Mouse (Mus musculus) lung, adult 2 months (tissue): ENCODE measurements around the gene Glcci1. TPM values are rescaled to one million over a fixed set of nuclear protein-coding genes. Genes with fewer than 3 reads are reported as not detected.
"Not testable (repeated sequence)": the region's sequence is repeated elsewhere in the genome, so short reads cannot be mapped to it uniquely, and the experiment has no call there.

Source experiments
- DNase-seq: peaks from one replicate; pipeline ENCODE4 v3.0.0; 2022
- H3K4me1 ChIP-seq: fragments of 200-500 bp; 2 replicates; pipeline ENCODE4 v1.6.1; 2011; ENCODE audit warnings: low read length; ENCODE audit not compliant: control insufficient read depth, insufficient read depth
- H3K4me3 ChIP-seq: fragments of 200-500 bp; replicated peaks from 2 replicates; pipeline ENCODE3; 2011; ENCODE audit warnings: low read depth, mild to moderate bottlenecking, control low read depth, low read length; ENCODE audit errors: extremely low read depth
- CTCF ChIP-seq: fragments of 200-500 bp; IDR thresholded peaks from 2 replicates; pipeline ENCODE4 v1.5.1; 2011; ENCODE audit warnings: mild to moderate bottlenecking, low read length, control low read depth; ENCODE audit not compliant: insufficient read depth
- POLR2A ChIP-seq: fragments of 200-500 bp; IDR thresholded peaks from 2 replicates; pipeline ENCODE4 v1.6.1; 2011; ENCODE audit warnings: low read depth, mild to moderate bottlenecking, control low read depth, low read length, borderline replicate concordance; ENCODE audit errors: extremely low read depth
- WGBS: fragments of 180-500 bp; shearing (Covaris S2); methylation state at CpG from one replicate; pipeline ENCODE4 v1.1.7; 2018; 5-methylcytosine and 5-hydroxymethylcytosine counted together
- polyA plus RNA-seq: library from polyadenylated mRNA; depleted of rRNA; stranded (reverse); fragments of >200 nt; gene quantifications from 2 replicates; pipeline ENCODE4 v1.2.3, GENCODE M21; 2012

Glcci1 gene
- polyA plus RNA-seq, 1 experiment, result 13.0 TPM

DNA sequence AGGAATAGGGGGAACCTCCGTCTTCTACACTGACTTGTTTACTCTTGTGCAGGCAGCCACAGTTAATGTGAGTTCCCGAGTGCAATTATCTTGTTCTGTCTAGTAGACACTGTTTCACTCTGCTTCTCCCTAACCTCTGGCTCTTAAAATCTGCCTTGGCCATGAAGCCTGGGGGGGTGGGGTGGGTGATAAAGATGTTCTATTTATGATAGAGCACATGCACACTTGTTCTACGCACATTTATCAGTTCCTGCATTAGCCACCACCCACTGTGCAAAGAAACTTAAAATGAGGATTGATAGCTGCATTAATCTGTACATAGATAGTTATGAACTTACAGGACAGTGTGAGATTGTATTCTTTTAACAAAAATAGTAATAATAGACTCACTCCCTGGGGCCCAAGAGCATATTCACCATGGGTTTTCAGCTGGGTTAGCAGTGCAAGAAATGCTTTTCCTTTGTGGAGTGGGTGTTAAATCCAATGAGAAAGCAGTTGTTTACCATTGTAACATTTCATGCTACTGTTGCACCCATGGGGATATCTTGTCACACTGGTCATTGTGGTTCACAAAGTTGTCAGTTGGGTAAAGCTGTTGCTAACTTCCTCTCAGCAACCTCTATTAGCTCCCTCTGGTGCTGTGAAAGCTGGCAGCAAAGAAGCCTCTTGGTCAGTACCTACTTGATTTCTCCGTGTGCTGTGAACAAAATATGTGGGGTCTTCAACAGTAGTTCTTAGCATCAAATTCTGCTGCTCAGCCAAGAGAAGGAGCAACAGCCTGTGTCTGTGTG lies 21.9 kb downstream of the Glcci1 start:
- Histone ChIP-seq H3K4me3 (no peak overlapping the region), H3K4me1 (no peaks in the 10 kb centered on the region; the same call in 1 of the 2 replicates)
- no peak for TF ChIP-seq POLR2A
- no peak for TF ChIP-seq CTCF
- 77% methylated on average over 4 of the region's 4 CpGs for WGBS
- DNase-seq, result no peak

DNA sequence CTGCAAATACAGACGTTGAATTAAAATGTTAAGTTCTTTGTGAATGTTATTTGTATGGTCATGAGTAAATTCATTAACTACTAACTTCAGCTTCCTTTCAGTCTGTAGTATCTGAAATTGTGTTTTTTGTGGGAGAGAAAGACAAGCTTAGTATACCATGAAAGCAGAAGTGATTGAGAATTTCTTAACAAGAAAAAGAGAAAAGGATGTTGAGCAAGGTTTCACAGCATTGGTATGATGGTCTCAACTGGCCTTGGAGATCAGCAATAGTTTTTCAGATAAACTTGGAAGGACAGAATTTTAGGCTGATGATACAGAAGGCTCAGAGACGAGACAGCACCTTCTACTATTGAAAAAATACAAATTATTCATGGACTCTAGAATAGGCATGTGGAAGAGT lies 27.5 kb downstream of the Glcci1 start:
- no peak overlapping the region for H3K4me3 ChIP-seq
- WGBS, result 75% methylated on average over 2 of the region's 2 CpGs
- DNase-seq, result no peak
- TF ChIP-seq POLR2A, result no peak
- no peak for TF ChIP-seq CTCF
- H3K4me1 ChIP-seq, result no peaks in the 10 kb centered on the region; the same call in 1 of the 2 replicates

DNA sequence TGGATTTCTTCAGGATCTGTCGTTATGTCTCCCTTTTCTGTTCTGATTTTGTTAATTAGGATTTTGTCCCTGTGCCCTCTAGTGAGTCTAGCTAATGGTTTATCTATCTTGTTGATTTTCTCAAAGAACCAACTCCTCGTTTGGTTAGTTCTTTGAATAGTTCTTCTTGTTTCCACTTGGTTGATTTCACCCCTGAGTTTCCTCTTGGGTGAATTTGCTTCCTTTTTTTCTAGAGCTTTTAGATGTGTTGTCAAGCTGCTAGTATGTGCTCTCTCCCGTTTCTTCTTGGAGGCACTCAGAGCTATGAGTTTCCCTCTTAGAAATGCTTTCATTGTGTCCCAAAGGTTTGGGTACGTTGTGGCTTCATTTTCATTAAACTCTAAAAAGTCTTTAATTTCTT lies 32.1 kb downstream of the Glcci1 start:
- not testable (repeated sequence) for DNase-seq, H3K4me1 ChIP-seq, H3K4me3 ChIP-seq
- 88% methylated on average over 4 of the region's 4 CpGs for WGBS

DNA sequence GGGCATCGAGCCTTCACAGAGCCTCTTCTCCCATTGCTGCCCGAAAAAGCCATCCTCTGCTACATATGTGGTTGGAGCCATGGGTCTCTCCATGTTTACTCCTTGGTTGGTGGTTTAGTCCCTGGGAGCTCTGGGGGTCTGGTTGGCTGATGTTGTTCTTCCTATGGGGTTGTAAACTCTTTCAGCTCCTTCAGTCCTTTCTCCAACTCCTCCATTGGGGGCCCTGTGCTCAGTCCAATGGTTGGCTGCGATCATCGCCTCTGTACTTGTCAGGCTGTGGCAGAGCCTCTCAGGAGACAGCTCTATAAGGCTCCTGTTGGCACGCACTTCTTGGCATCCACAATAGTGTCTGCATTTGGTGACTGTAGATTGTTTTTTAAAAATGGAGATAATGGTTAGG lies 35.4 kb downstream of the Glcci1 start:
- 92% methylated on average over 5 of the region's 5 CpGs for WGBS
- Histone ChIP-seq H3K4me1 (no peaks in the 10 kb centered on the region), H3K4me3 (no peak overlapping the region)
- no peak for DNase-seq
- TF ChIP-seq CTCF (no peak), POLR2A (no peak)

DNA sequence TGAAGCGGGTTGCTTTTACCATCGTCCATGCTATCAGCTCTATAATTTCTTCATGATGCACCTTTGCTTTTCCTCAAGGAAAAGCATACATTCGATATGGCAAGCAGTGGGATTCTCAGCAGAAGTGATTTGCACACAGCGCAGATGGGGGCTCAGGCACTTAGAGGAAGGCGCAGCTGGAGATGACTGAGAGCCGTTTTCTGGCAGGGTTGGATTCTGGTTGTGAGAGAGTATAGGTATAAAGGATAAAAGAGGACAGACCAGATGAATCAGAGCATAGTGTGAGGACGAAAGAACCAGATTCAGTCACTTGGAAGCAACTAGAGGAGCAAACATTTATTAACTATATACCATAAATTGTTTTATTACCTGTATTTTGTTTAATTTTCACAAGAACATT lies 36.4 kb downstream of the Glcci1 start:
- TF ChIP-seq POLR2A, result no peak
- TF ChIP-seq CTCF, result no peak
- WGBS, result 92% methylated on average over 7 of the region's 7 CpGs
- Histone ChIP-seq H3K4me1 (no peaks in the 10 kb centered on the region), H3K4me3 (no peak overlapping the region)
- DNase-seq, result no peak

DNA sequence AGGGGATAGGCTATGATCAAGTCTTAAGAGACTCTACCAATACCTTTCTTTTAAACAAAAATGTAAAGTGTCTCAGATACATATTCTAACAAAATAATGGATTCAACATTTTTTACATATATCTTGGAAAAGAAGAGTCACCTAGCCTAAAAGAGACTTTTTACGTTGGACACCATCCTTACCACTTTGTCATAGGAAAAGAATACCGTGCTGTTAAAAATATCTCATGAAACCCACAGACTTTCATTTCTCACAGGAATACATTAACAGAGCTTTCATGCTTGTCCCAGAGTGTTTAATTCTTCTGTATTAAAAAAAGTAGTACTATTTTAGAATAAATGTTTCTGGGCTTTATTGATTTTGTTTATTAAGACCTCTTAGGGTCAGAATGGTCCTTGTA lies 41.8 kb downstream of the Glcci1 start:
- no peak overlapping the region for H3K4me3 ChIP-seq
- no peak for DNase-seq
- TF ChIP-seq CTCF, result no peak
- TF ChIP-seq POLR2A, result no peak
- WGBS, result 90% methylated on average over 2 of the region's 2 CpGs
- no peaks in the 10 kb centered on the region for H3K4me1 ChIP-seq

DNA sequence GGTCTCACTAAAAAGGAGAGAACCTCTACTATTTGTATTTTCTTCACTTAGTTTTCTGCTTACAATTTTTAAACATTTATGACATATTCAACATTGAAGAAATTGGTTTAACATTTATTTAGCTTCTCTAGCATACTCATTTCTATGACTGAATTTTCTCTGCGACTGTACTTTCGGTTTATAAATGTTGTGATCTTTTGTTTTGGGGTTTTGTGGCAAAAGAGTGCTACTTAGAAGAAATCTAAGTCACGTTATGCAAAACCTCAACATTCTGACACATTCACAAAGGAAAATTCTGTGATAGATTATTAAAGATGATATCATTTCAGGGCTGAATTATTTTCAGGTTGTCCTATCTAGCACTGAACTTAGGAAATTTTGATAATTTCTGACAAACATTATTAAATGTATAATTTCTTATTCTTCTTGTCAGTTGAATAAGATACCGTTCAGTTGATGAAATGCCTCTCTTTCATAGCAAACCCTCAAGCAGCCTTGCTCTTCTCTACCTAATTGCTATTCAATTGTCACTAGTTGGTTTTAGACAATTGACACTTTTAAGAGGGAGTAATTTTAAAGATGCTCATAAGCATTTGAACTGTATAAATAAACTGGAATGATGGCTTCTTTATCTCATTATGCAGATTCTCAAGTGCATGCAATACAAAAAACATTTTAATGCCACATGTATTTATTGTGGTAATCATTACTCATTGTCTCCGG lies 47.6 kb downstream of the Glcci1 start:
- H3K4me3 ChIP-seq, result no peak overlapping the region
- DNase-seq, result no peak
- TF ChIP-seq POLR2A, result no peak
- no peak for TF ChIP-seq CTCF
- no peaks in the 10 kb centered on the region for H3K4me1 ChIP-seq
- 91% methylated on average over 5 of the region's 5 CpGs for WGBS

DNA sequence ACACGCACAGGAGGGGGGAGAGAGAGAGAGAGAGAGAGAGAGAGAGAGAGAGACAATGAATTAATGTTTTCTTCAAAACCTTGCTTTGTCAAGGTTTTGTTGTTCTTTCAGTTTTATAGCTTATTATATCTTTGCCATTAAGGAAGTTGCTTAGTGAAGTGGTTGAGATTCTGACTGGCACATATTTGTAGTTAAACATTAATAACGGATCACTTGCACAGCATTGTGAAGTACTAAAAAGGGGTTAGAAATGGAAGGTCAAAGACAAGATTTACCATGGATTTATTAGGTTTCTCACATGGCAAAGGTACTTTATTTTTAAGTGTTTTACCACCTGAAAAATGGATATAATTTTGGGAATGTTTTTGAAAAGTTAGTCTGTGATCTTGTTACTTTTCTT lies 51.3 kb downstream of the Glcci1 start:
- 74% methylated on average over 2 of the region's 2 CpGs for WGBS
- DNase-seq, result no peak
- Histone ChIP-seq H3K4me3 (no peak overlapping the region), H3K4me1 (no peaks in the 10 kb centered on the region)
- no peak for TF ChIP-seq CTCF
- no peak for TF ChIP-seq POLR2A

DNA sequence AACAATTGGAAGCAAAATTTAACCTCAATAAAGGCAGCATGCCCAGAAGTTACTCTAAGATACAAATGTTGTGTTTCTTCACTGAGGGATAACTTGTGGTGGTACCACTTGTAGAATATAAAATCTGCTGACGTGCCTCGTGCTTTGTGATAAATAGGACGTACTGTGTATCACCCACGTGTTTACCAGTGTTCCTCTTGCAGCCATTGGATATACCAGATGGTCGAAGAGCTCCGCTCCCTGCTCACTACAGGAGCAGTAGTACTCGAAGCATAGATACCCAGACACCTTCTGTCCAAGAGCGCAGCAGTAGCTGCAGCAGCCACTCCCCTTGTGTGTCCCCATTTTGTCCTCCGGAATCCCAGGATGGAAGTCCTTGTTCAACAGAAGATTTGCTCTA lies 73.0 kb downstream of the Glcci1 start:
- Histone ChIP-seq H3K4me1 (no peaks in the 10 kb centered on the region), H3K4me3 (no peak overlapping the region)
- no peak for DNase-seq
- TF ChIP-seq POLR2A (no peak), CTCF (no peak)
- 94% methylated on average over 9 of the region's 9 CpGs for WGBS

DNA sequence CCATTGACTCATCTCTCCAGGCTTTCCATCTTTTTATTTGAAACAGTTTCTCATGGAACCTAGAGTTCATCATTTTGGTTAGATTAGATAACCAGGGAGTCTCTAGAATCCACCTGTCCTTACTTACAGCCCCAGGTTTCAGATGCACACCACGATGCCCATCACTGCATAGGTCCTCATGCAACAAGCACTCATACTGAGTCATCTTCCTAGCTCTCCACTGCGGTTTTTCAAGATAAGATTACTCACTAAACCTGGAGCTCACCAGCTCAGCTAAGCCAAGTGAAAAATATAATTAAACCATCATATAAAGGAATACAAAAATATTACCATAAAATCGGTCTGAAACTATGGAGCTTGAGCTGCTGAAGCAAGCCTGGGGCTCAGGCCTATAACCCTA lies 74.5 kb downstream of the Glcci1 start:
- TF ChIP-seq POLR2A, result no peak
- no peak for TF ChIP-seq CTCF
- Histone ChIP-seq H3K4me3 (no peak overlapping the region), H3K4me1 (no peaks in the 10 kb centered on the region)
- WGBS, result 90% methylated on average over 3 of the region's 3 CpGs
- no peak for DNase-seq
